ENCODE assay signal across 3 mouse cellular contexts in genomic region chr9:64183295-64183694, GRCm38 (mm10). TPM values are rescaled to one million over a fixed set of nuclear protein-coding genes. Genes with fewer than 3 reads are reported as not detected.
"Had no signal": no experiment of that assay in that cellular context is flagged by ENCODE, and none has a peak within 500 bp of the region (broad histone marks: within the 10 kb centered on the region; RNA-seq: fewer than 3 reads in every experiment).

No protein-coding gene starts in this region.

RNA-seq across cellular contexts. Expression of gene Uchl4, which starts 51.7 kb away (rescaled TPM):
- polyA plus RNA-seq: small intestine, adult 2 months; spleen, adult 2 months; thymus, adult 2 months had no signal
